ENCODE assay signal across 10 mouse cellular contexts in the genomic region with DNA sequence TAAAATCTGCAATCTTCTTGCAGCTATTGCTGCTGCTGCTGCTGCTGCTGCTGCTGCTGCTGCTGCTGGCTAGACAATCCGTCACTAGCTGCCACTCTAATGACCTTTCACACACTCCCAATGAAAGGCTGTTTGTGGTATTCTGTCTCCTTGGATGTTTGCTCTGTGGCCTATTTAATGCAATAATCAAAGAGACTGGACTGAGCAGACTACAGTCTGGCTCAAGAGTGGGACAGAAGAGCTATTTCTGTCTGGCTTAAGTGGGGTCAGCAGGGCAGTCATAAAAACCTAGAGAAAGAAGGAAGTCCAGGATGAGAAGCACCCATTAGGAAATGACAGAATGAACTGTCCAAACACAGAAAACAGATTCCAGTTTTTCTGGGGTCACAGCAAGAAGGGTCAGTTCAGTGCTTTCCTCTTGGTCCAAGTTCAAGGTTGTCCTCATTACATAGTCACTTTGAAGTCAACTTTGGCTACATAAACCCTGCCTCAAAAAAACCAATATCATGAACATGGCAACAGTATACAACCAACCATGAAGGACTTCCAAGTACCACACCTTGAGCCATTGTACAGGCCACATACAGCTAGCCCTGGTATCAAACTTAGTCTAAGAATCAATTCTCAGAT.
DNase-seq lines count a peak whose midpoint lies in the region; ATAC-seq lines count a peak whose summit lies in the region.
"Had no signal": no experiment of that assay in that cellular context is flagged by ENCODE, and none has a peak within 500 bp of the region (broad histone marks: within the 10 kb centered on the region; RNA-seq: fewer than 3 reads in every experiment).

No protein-coding gene starts in this region.

- H3K4me2 ChIP-seq in hindbrain, embryonic 13.5 days: no peak overlapping the region
- H3K4me2 ChIP-seq: liver, embryonic 12.5 days had no signal

- no peak overlapping the region for H3K9ac ChIP-seq in hindbrain, embryonic 13.5 days
- H3K9ac ChIP-seq: liver, embryonic 12.5 days had no signal

- 0 out of 2 replicates have a peak, but pooled peaks have one; percentile 21 for ATAC-seq in hindbrain, embryonic 13.5 days (ENCODE audit: low FRiP score)
- ATAC-seq in cerebellum, adult (ENCODE audit: insufficient number of reproducible peaks, low FRiP score, low TSS enrichment): no peak
- ATAC-seq: liver, embryonic 12.5 days had no signal

- H3K4me3 ChIP-seq in hindbrain, embryonic 13.5 days: no peak overlapping the region
- H3K4me3 ChIP-seq: liver, embryonic 12.5 days had no signal

- peaks cover 17% of the 10 kb centered on the region for H3K4me1 ChIP-seq in hindbrain, embryonic 13.5 days (replicated peaks)
- H3K4me1 ChIP-seq: liver, embryonic 12.5 days had no signal

- peak; percentile 11 for DNase-seq in adrenal gland, postnatal 14 days
- DNase-seq in adrenal gland, adult 8-10 months: no peak
- peak; percentile 59 for DNase-seq in Muller cell, postnatal 12 days (ENCODE audit: inconsistent ontology term)
- DNase-seq in lung, postnatal 14 days: peak; percentile 3
- DNase-seq in gastrocnemius, postnatal 4 days (ENCODE audit: low spot score in 2 of 2): no peak
- no peak for DNase-seq in testis, postnatal 14 days (ENCODE audit: low spot score)
- DNase-seq: spleen, adult 18-20 months had no signal

- no peaks in the 10 kb centered on the region for H3K9me3 ChIP-seq in hindbrain, embryonic 13.5 days
- H3K9me3 ChIP-seq: liver, embryonic 12.5 days had no signal

- H3K27ac ChIP-seq in hindbrain, embryonic 13.5 days: no peak overlapping the region
- H3K27ac ChIP-seq: liver, embryonic 12.5 days had no signal

- H3K27me3 ChIP-seq in hindbrain, embryonic 13.5 days: peaks cover 3% of the 10 kb centered on the region; the same call in 1 of the 2 replicates
- H3K27me3 ChIP-seq: liver, embryonic 12.5 days had no signal

- no peaks in the 10 kb centered on the region for H3K36me3 ChIP-seq in hindbrain, embryonic 13.5 days
- H3K36me3 ChIP-seq: liver, embryonic 12.5 days had no signal

- WGBS in hindbrain, embryonic 13.5 days: 0% methylated on average over 1 of the region's 1 CpGs

Comparison
In these comparisons a context has a peak if more than half of its experiments do, and no peak if none do; other contexts are left out.
1. DNase-seq: peak in adrenal gland, postnatal 14 days (single experiment), Muller cell, postnatal 12 days (single experiment) and lung, postnatal 14 days (single experiment); none in adrenal gland, adult 8-10 months (single experiment), gastrocnemius, postnatal 4 days (0 of 2) and testis, postnatal 14 days (single experiment).